In the genomic region with DNA sequence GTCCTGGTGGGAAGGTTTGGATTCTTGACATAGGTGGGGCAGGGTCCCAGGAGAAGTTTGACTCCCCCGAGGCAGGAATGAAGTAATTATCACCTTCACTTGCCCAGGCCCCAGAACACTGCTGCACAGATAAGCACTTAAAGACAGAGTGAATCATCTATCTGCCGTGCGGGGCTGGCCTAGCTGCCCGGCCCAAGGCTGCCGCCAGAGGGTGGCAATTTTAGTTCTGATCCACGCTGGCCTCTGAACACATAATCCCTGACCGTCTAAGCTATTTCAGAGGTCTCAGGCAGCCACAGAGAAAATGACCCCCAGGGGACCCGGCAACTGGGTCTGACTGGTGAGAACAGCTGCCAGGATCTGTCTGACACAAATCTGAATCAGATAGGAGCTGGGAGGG, we compare ENCODE assay signal across 1 mouse cellular context.
TF ChIP-seq lines count a peak whose summit lies in the region.

No protein-coding gene starts in this region.

TF ChIP-seq in MEL, 35 proteins besides CTCF, POLR2A, EP300 and RAD21 (continued from another document):
- no peak for TF ChIP-seq NRF1 (IDR thresholded peaks at IDR 0.05; ENCODE audit: insufficient read depth, low read depth, low read length, poor library complexity, severe bottlenecking)
- TF ChIP-seq USF2 (IDR thresholded peaks at IDR 0.05; ENCODE audit: borderline replicate concordance in 1 of 2, insufficient read depth in 1 of 2, low read depth in 1 of 2, low read length in 2 of 2): no peak
- no peak for TF ChIP-seq SMC3 (IDR thresholded peaks at IDR 0.05; ENCODE audit: low read depth, low read length)
